Mouse (Mus musculus): ENCODE results near the gene Fam71e1.

Gene Fam71e1

DNA sequence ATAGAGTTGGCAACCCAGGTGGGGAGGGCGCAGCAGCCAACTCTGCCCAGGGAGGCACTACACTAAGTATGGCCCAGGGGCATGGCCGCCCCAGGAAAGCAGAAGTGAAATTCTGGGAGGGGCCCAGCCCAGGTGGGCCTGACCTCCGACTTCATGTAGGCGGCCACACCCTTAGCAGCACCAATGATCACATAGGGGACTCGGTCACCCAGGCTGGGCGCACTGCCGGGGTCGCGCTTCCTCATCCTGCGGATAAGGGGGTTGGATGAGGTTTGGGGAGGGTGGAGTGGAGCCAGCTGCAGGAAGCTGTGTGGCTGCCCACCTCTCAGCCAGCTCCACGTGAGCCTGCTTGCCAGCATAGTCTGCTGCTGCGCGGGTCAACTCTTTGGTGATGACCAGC is 37.9 kb downstream of the Fam71e1 start:
- in situ Hi-C loops (cut with MboI, MseI), result no loop called here

DNA sequence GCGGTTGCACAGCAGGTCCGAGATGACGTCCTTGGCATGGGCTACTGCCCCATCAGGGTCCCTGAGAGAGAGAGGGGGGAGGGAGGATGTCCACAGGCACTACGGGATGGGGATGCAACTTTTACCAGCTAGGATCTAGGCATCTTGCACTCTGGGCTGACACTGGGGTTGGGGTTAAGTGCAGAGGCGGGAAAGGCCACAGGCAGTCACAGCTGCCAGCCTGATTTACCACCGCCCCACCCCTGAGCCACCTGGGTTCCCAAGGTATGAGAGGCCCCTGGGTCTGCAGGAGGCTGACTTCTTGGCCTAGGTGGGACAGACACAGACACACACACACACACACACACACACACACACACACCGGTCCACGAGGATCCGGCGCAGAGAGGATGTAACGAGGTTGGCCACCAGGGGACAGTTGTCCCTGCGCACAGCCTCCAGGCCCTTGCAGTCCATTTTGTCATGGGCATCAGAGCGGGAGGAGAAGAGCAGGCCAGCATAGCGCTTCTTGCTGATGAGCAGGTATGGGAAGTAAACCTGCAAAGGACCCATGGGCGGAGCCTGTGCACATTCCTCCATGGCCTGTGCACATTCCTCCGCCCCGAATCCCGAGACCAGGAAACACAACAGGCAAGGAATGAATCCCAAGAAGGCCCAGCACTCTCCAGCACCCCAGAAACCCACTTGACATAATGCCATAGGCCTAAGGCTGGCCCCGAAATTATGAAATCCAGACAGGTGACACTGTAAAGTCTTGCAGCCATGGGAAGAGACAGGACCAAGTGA is 38.5 kb downstream of the Fam71e1 start:
- in situ Hi-C loops (cut with MboI, MseI), result no loop called here

DNA sequence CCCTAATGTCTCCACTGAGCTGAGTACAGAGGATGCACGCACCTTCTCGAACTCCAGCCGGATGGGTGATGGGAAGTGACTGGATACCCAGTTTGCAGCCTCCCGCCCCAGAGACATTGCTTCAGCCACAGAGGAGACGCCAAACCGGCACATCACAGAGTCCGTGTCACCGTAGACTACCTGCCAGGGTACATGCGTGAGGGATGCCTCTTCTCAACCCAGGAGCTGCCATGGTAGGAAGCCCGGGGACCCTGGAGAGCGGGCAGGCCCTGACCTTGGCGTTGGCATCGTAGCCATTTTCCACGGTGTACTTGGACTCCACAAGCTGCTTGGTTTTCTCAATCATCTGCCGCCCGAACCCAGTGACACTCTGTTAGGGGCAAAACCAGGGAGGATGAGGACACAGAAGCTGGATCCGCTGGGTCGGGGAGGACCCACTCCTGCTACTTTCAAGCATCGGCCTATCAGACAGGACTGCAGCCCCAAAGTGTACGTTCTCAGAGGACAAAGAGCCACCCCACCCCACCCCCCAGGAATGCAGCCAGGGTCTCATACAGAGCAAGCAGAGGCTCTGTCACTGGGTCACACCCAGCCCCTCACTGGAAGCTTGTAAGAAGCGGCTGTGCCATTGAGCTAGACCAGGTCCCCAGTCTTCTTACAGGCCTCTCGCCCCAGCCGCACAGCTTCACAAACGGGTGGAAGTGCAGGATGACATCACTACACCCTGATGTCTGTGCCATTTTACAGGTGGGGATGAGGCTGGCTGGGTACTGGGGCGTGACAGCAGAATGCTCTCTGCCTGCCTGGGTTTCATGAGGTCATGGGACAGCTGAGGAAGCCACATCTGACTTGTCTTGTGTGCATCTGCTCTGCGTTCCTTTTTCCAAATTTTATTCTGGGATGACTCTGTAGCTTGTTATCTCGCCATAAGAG is 39.5 kb downstream of the Fam71e1 start:
- in situ Hi-C loops (cut with MboI, MseI), result no loop called here

DNA sequence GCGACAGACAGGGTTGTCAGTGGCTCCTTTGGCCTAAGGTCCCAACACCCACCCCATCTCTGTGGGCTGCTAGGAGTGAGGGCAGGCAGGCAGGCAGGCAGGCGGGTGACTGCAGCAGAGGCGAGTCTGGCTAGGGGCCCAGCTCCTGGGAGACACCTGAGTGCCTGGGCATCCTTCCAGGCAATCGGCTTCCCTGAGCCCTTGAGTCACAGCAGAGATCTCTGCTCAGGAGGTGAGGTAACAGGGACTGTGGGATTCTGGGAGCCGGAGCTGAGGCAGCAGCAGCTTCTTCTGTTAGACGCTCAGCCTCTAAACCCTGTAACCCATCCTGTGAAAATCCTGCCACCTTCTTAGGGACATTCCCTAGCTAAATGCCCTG is 40.2 kb downstream of the Fam71e1 start:
- in situ Hi-C loops (cut with MboI, MseI), result no loop called here

DNA sequence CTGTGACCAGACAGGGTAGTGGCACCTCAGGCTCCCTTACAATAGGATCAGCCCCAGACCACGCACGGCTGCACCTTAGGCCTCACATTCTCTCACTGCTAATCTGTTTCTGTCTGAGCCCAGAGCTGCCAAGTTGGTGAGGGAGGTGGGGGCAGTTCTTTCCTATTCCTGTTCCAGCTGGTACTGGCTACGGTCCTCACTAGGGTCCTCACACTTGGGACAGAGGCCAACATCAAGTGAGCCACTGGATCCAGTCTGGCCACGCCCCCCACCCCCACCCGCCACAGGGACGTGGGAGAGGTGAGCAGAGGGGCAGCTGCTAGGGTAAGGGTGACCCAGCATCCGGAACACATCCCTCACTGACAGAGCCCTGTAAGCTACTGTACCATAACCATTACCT is 40.6 kb downstream of the Fam71e1 start:
- in situ Hi-C loops (cut with MboI, MseI), result no loop called here

DNA sequence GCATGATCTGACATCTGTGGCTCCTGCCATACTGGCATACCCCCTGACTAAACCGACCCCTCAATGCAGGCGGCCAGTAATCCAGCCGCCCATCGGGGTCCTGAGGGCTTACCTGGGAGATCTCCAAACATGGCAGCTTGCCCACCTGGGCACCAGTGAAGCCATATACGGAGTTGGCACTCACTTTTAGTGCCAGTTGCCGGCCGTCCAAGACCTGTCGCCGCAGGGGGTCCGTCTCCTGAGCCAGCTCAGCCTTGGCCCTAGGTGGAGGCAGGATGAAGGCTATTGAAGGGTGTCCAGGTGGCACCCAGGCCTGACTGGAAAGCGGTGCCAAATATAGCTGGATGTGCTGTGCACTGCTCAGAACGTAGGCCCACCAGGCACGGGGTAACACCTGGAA is 41.1 kb downstream of the Fam71e1 start:
- in situ Hi-C loops (cut with MboI, MseI), result no loop called here

DNA sequence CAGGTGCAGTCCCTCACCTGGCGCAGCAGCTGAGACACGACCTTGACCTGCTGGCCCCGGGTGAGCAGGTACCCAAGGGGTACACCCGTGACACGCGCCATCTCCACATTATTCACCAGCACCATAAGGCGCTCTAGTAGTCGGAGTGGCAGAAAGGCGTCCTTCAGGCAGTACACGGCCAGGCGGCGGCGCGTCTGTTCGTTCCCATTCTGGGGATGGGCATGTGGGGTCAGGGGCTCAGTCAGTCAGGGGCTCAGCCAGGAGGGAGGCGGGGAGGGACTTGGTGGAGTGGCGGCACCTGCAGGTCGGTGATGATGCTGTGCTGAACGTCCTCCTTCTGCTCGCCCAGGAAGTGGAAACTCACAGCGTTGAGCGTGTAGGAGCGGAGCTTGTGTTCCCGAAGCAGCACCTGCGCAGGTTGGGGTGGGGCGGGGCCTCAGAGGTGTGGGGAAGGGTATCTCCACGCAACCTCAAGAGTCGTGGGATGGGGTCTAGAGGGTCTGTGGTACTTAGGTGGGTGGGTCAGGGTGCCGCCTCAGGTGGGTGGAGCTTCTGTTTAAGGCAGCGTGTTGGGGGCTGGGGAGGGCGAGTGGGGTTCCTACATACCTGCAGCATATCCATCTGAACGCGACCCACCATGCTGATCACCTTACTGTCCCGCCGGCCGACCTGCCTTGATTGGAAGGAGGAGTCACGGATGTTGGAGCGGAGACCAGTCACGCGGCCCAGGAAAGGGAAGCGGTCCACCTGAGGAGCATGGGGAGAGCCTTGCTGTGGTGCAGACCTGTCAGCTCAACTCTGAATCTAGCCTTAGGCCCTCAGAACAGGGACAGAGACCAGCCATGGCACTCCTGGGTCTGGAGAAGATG is 42.6 kb downstream of the Fam71e1 start:
- in situ Hi-C loops (cut with MboI, MseI), result no loop called here

DNA sequence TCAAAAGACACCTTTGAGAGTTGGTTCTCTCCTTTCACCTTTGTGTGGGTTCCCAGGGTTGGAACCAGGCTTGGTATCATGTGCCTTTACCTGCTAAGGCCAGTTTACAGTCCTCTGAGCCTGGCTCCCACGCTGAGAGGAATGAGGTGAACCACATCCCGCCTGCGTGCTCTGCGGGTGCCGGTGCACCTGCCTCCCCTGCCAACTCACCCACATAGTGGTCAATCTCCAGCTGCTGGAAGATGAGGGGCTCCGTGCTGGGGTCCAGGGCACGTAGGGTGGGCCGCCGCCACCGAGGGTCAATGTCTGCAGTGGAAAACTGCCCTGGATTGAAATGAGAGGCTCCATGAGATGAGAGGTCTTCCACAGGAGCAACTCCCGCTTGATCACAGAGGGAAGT is 46.2 kb downstream of the Fam71e1 start:
- in situ Hi-C loops (cut with MboI, MseI), result no loop called here

DNA sequence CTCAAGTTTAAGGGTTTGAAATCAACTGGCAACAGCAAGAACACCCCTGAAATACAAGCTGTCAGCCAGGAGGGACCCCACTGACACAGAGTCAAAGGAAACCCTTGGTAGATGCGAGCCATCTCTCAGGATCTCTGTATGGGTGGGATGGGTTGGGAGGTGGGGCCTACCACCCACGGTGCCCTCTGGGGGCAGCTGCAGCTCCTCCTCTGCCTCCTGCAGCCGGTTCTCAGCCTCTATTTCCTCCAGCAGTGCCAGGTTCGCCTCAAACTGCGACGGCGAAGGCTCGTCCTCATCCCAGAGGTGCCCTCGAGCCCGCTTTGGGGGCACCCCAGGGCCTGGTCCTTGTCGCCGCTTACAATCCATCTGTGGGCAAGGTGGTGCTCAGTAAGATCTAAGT is 46.7 kb downstream of the Fam71e1 start:
- in situ Hi-C loops (cut with MboI, MseI), result no loop called here

DNA sequence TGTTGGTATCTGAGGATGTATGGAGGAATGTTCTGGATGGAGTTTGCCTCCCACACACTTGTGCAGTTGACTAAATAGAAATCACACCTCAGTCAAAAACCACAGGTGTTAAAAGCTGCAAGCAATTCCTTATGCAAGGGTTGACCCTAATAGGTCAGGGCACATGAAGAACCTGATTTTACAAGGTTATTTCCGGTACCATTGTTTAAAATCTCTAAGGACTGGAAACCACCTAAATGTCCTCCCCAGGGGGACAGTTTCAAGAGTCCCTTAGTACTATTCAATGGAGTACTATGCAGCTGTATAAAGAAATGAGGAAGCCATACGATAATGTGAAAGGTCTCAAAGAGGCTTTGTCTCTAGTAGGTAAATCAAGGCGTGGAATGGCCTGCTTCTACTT is 49.9 kb downstream of the Fam71e1 start:
- in situ Hi-C loops (cut with MboI, MseI), result no loop called here

DNA sequence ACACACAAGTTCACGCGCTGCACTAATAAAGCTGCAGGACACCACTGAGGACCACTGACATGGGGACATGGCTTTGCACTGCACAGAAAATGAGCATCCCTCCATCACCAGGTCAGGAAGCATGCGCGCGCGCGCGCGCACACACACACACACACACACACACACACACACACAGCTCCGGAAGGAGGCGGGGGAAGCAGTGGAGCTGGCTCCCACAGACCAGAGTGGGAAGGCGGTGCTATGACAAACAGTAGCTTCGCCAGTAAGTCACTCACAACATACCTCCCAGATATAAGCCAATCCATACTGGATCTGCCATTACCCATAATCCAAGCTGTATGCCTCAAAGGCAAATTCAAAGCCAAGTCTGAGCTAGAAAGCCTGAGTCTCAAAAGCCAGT is 50.7 kb downstream of the Fam71e1 start:
- in situ Hi-C loops (cut with MboI, MseI), result no loop called here

DNA sequence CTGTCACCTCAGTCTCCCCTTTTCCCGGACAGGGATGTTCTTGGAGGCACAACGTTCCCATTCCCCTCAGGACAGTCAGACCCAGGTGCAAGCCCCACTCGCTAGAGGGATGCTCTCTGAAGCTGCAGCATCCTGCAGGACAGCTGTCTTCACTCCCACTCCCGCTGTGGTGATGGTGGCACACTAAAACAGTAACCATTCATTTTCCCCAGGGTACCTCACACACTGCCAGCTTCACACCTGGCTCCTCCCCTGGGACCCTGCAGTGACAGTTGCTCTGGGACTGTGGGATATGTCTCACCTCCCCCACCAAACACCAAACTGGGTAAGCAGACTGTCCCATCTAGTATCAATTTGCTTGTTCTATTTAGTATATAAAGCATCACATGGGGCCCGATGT is 51.3 kb downstream of the Fam71e1 start:
- in situ Hi-C loops (cut with MboI, MseI), result no loop called here

DNA sequence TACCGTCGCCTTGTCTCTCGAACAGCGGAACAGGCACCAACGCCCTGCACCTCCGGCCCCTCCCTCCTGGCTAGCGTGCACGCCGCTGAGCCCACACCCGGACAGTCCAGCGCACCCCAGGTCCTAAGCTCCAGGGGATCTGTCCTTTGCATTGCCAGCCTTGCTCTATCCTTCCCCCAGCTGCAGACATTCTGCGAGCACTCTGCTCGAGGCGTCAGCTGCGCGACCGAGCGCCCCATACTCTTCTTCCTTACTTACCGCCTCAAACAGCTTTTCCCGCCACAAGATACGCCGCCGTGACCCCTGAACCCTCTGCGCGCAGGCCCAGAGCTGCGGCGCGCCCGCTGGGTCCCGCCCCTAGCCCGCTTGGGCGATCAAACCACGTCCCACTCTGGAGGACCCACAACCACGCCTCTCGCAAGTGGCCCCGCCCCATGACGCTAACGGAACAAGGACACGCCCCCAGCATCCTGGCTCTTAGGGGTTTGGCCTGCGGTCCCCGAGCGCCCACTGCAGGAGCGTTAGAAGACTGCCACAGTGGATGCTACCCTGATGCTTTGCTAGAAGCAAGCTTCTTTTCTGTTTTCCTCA is 52.2 kb downstream of the Fam71e1 start, which contains the start of gene Pold1:
TSS of gene Pold1 (minus strand) at position 353 of the 591 bp plus-strand sequence.
- in situ Hi-C loops (cut with MboI, MseI), result no loop called here

DNA sequence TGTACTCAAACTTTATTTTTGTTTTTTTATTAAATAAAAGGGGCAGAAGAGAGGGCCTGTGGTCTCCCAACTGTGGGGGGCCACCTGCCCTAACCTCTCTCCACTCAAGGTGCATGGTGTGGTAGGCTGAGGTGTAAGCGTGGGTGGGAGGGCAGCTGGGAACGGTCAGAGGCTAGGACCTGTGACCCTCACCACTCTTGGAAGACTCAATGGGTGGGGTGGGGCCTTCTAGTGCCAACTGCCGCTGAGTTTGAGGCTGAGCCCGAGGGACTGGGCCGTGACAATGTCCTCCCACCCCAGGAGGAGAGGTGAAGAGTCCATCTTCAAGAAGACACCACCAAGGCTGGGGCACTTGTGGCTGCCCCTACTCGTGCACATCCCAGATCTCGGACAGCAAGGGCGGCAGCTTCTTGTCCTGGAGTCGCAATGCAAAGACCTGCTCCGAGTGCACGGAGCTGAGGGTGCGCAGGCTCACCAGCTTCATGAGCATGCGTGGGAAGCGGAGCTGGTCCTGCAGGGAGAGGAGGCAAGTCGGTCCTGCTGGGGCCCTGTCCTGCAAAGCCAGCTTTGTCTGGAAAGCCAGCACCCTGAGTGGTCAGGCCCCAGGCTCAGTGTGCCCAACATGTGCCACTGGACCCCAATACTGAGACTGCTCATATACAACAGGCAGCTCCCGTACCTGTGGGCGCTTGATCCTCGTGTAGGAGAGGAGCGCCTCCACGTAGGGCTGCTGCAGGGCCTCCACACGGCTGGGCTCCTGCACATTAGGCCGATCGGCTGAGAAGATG is 53.4 kb downstream of the Fam71e1 start:
- in situ Hi-C loops (cut with MboI, MseI), result loop anchor here in 1 of 2 experiments (5.0 kb wide), 2 partner anchors 302 to 632 kb away; partner anchors contain the start of gene Pth2

DNA sequence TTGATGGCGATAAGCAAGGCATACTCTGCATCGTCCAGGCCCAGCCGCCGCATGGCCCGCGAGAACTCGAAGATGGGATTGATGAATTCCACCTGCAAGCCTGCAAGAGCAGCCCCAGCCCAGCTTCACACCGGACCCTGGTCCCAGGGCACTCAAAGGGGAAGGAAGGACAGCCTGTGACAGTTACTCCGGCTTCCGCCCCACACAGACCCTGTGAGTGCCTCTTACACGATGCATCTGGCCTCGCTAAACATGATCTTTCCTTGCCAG is 54.0 kb downstream of the Fam71e1 start:
- in situ Hi-C loops (cut with MboI, MseI), result loop anchor here in 1 of 2 experiments (5.0 kb wide), 2 partner anchors 302 to 632 kb away; partner anchors contain the start of gene Pth2

All from T-helper 17 cell (primary cell).